Mouse (Mus musculus): ENCODE measurements around the gene Asb18.
A peak's percentile ranks its signal among the peaks of the same experiment; 100 is the strongest.

The Asb18 gene

GRCm38 (mm10) chr1:90014446-90014845, at the start of gene Asb18:
Asb18 (minus strand) TSS chr1:90014666.
- DNase-seq (ENCODE audit: low spot score in 2 of 2), result no peak

DNA sequence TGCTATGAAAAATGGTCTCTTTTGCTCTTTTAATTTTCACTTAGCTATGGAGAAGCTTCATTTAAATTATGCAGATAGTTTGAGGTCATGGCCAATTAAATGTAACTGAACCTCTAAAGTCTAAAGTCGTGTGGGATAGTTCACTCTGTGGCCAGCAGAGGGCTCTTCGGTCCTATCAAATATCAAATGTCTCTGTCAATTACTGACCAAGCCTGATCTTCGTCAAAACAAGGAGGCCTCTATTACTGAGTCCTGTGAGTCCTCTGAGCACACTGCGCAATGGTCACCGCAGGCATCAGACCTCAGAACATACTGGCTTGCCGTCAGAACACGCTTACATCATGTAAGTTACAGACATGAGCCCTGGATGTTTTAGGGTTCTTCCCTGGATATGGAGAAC, 46.1 kb upstream of the Asb18 start:
- peak in 1 of 2 experiments; percentile 32 for DNase-seq (ENCODE audit: low spot score in 2 of 2)

DNA sequence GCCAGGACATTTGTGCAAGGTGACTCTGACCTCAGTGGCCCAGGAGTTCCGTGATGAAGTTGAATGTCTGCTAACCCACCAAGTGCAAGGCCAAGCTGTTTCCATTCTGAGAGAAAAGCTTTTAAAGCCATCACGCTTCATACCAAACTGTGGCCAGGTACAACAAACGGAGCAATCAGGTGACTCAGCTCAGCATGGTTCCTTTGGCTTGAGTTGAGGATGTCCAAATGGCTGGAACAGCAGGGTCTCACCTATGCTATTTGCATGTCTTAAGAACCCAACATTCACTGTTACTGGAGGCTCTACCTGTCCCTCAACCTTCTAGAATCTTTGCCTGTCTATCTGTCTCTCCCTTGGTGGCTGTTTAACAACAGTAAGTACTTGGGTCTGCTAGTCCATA, 45.6 kb upstream of the Asb18 start:
- DNase-seq (ENCODE audit: low spot score in 2 of 2), result no peak

GRCm38 (mm10) chr1:90054991-90055390, 40.5 kb upstream of the Asb18 start:
- no peak for DNase-seq (ENCODE audit: low spot score in 2 of 2)

DNA sequence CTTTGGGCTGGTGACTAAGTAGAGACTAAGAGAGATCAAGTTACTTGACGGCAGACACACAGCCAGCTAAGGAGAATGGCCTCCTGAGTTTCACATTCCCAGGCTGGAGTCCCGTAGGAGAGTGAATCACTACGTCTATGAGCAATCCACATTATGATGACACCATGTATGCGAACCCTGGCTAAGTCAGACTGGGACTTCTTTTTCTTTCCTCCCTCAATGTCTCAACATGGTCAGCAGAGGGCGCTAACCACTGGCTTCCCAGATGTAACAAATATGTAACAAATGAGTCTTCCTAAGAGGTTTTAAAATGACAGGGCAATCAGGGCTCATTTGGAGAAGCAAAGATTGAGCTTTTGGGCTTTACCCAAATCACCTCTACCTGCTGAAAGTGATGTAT, 36.9 kb upstream of the Asb18 start:
- DNase-seq (ENCODE audit: low spot score in 2 of 2), result peak in 1 of 2 experiments; percentile 3

DNA sequence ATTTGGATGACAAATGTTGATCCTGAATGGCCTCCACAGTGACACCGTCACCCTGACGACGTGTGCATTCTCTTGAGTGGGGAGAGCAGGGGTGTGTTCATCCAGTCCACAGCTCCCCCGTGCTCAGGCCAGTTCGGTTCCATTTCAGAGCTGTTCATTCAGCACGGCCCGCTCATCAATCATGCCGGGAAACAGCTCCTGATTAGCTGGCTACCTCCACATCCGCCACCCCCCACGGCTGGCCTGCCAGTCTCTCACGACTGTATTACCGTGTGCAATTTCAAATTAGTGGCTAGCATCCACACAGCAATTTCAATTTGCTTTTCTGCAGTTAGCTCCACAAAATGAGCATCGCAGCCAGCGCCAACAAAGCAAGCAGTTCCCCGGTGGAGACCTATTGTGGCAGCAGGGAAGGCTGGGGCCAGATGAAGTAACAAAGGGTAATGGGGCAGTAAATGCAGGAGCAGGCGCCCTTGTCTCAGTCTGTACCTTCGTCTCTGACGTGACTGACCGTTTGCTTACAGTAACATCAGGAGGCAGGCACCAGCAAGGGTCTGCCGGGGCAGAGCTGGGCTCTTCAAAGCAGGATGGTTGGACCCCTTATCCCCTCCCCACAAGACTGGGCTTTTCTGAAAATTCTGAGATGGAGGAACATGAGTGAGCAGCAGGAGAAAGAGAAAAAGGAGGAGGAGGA, 35.7 kb upstream of the Asb18 start:
- no peak for DNase-seq (ENCODE audit: low spot score in 2 of 2)

- DNase-seq (ENCODE audit: low spot score in 2 of 2), result no peak
These were observed 13.8 kb upstream of the Asb18 start for GRCm38 (mm10) chr1:90028305-90028704.

DNA sequence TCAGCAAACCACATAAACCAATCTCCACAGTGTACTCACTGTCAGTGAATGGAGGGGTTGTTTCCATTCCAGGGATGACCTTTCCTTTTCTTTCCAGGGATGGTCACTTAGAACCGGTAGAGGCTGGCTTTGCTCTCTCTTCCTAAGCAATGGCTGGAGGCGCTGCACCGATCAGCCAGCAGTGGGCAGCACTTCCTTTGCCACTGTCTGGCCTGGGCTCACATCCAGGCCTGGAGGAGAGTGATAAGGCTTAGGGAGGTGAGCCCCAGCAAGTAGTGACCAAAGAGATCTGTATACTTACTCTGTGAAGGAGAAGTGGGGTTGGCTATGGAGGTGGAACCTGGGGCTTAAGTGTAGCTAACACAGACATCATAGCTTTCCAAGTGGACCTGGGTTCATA, 12.5 kb upstream of the Asb18 start:
- DNase-seq (ENCODE audit: low spot score in 2 of 2), result no peak

GRCm38 (mm10) chr1:90020336-90020735, 5.9 kb upstream of the Asb18 start:
- no peak for DNase-seq (ENCODE audit: low spot score in 2 of 2)

DNA sequence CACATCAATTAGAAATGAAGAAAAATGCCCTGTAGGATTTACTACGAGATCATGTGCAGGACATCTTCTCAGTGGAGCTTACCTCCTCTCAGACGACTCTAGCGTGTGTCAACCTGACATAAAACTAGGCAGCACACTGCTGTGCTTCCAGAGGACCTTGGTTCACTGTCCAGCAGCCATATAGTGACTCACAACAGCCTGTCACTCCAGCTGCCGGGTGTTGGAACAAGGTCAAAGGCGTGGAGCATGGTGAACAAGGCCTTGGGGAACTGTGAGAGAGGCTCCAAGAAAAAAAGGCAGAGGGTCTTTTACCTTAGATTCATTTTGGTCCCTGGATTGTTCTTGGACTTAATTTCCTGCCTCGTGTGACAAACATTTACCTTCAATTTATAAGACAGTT, 3.6 kb upstream of the Asb18 start:
- no peak for DNase-seq (ENCODE audit: low spot score in 2 of 2)

GRCm38 (mm10) chr1:90013273-90013672, 1.2 kb downstream of the Asb18 start:
- no peak for DNase-seq (ENCODE audit: low spot score in 2 of 2)

DNA sequence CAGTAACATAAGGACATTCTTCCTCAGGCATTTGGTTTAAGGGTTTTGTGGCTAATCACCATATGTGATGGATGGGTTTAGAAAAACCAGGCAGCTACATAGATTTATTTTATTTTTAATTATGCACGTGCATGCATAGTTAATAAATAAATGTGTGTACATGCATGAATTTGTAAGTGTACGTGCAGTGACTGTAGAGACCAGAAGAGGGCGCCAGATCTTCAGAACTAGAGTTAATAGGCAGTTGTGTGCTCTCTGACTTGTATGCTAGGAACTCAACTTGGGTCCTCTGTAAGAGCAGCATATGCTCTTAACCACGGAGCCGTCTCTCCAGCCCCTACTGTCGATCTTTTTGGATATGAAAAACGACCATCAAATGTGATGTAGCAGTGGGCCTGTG, 1.6 kb downstream of the Asb18 start:
- DNase-seq (ENCODE audit: low spot score in 2 of 2), result no peak

GRCm38 (mm10) chr1:90012168-90012567, 2.3 kb downstream of the Asb18 start:
- DNase-seq (ENCODE audit: low spot score in 2 of 2), result no peak

DNA sequence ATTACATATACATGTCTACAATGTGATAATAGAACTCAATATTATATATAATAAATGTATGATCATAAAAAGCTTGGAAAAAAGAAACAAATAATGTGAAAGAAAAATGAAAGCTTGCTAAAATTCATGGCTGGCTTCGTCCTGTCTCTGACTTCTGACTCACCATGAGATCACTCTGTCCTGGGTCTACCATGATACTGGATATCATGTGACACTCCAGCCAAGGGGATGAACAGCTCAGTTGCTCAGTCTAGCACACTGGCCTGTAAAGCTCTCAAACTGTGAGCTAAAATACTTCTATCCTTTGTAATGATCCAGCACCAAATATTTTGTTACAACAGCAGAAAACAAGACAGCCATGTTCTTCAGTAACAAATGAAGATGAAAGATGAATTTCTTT, 4.4 kb downstream of the Asb18 start:
- no peak for DNase-seq (ENCODE audit: low spot score in 2 of 2)

DNA sequence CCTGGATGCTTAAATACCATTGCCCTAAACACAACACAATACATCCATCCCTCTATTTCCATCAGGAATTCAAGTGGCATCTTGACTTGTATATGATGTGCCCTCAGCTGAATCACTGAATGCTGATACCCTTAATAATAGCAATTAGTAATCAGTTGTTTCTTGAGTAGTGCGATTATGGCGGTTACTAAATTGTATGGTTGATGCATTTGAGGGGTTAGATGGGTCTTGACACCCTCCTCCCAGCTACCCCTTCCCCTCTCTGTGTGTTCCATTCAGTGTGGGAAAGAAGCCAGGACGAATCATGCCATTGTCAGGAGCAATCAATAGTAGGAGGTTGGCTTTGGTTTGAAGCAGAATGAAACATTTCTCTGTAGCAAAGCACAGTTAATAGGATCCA, 5.3 kb downstream of the Asb18 start:
- no peak for DNase-seq (ENCODE audit: low spot score in 2 of 2)

- DNase-seq (ENCODE audit: low spot score in 2 of 2), result no peak
These were observed 7.8 kb downstream of the Asb18 start for GRCm38 (mm10) chr1:90006666-90007065.

DNA sequence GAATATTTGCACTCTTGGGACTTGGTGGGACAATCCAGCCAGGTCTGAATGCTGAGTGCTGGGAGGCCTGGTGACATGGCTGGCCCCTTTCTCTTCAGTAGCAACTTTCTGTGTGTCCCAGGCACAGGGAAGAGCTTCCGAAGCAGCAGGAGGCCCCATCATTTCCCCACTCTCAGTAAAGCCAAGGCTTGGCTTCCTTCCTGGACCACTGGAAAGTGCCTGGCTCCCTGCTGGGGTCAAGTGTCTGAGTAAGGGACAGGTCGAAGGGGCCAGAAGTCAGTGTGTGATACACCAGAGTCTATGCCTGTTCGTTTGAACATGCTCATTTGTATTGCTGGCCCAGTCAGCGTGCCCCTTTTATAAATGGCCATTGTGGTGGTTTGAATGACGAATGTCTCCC, 13.5 kb downstream of the Asb18 start:
- no peak for DNase-seq (ENCODE audit: low spot score in 2 of 2)

- DNase-seq (ENCODE audit: low spot score in 2 of 2), result no peak
These were observed 14.6 kb downstream of the Asb18 start for GRCm38 (mm10) chr1:89999858-90000257.

- DNase-seq (ENCODE audit: low spot score in 2 of 2), result no peak
These were observed 15.8 kb downstream of the Asb18 start for GRCm38 (mm10) chr1:89998696-89999095.

GRCm38 (mm10) chr1:89998076-89998475, 16.4 kb downstream of the Asb18 start:
- no peak for DNase-seq (ENCODE audit: low spot score in 2 of 2)

- no peak for DNase-seq (ENCODE audit: low spot score in 2 of 2)
These were observed 22.2 kb downstream of the Asb18 start for GRCm38 (mm10) chr1:89992256-89992655.

DNA sequence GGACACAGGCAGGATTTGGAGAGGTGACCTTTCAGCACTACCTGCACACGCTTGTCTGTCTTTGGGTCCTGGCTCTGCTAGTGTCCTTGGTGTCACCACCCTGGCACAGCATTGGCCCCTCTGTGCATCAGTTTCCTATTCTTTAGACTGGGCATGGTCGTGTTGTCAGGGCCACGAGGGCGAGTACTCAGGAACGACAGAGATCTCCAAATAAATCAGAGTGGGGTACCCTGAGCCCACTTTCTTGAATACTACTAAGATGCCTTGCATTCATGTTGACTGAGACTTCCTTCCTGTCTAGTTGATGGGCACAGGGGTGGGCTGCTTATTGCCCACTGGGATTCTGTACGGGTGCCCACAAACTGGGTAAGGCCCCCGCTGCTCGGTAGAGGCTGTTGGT, 37.2 kb downstream of the Asb18 start:
- DNase-seq (ENCODE audit: low spot score in 2 of 2), result no peak

DNA sequence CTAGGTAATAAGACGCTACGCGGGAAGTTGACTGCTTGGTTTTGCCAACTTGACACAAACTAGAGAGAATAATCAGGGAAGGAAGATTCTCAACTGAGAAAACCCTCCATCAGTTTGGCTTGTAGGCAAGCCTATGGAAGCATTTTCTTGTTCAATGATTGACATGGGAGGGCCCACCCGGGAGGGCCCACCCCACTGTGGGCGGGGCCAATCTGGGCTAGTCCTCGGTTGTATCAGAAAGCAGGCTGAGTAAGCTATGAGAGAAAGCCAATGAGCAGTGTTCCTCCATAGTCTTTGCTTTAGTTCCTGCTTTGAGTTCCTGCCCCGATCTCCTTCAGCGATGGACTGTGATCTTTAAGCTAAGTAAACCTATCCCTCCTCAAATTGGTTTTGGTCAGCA, 38.1 kb downstream of the Asb18 start:
- DNase-seq (ENCODE audit: low spot score in 2 of 2), result no peak

DNA sequence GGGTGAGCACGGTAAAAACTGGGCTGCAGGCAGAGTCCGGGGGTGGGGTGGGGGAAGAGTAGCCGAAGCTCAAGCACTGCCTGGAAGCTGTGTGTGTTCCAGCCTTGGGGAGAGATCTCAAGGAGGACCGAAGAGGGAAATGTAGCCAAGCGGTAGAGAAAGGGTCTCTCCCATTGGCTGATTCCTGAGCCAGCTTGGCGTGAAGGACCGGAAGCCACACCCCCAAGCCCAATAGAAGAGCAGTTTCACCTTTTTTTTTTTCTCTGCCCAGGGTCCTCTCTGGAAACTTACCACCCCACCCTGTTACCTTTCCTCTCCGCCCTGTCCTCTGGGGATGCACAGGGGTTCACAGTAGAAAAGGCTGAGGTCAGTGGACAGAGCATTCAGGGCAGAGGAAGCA, 39.9 kb downstream of the Asb18 start:
- no peak for DNase-seq (ENCODE audit: low spot score in 2 of 2)

Data from spleen, postnatal 36 days (tissue).